Mouse (Mus musculus) CD4-positive, CD25-positive, alpha-beta regulatory T cell, adult 4 months (primary cell): ENCODE results near the gene Pxk. TPM values are rescaled to one million over a fixed set of nuclear protein-coding genes. Genes with fewer than 3 reads are reported as not detected.

Experiments
- ATAC-seq: one replicate; pipeline ENCODE4 v1.8.0; 2017
- polyA plus RNA-seq, 2 experiments: library from polyadenylated mRNA; unstranded; fragments of 100-300 nt; shearing (Covaris generic); gene quantifications; one replicate each; pipeline ENCODE4 v1.2.1; 2017

The Pxk gene
- polyA plus RNA-seq, 2 experiments from 2014 or later: 29.4 to 38.5 TPM

DNA sequence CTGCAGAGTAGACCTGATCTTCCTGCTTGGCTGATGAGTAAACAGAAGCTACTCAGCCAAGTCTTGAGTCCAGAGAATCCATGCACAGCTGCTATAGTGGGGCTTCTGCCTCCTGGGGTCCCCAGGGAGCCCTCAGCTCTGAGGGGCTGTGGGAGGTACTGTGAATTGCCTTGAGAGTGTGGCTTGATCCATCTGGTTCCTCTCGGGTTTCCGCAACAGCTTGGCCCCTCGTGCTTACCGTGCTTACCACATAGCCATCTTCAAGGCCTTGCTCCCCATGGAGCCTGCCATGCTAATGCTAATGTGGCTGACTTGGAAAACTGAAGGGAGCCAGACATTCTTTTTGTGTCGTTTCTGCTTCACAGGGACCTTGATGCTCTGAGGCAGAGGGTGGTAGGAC is 109.1 kb downstream of the Pxk start:
- no peak for ATAC-seq

DNA sequence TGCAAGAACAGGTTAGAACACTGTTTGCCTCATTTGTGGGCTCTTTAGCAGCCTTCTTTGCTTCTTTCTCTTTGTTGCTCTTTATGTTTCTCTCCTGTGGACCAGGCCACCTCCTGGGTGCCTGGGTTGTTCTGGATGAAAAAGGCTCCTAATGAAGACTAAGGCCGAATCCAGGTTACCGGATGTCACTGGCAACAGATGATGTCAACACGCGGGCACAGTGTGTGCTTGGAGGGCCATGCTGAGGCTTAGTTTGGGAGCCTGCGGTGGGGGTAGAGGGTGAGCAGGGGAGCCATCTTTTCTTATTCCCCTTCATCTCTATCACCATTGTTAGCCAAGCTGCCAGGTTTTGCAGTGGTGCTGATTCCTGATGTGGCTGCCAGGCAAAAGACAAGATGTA is 109.5 kb downstream of the Pxk start:
- ATAC-seq: no peak

DNA sequence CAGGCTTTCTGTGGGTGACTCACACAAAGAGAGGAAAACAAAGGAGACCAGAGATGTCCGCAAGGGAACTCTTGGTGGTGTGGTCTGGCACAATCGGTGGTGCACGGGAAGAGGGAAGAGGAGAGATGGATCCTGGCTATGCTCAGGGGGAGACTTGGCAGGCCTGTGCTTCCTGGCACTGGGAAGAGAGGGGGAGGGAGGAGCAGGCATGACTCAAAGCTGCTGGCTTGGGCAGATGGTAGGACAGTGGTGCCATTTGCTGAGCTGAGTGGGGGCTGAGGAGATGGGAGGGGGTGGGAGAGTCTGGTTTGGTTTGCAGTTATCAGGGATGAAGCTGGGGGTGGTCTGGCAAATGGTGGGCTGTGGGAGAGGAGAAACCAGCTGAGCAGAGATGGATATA is 110.9 kb downstream of the Pxk start:
- no peak for ATAC-seq

DNA sequence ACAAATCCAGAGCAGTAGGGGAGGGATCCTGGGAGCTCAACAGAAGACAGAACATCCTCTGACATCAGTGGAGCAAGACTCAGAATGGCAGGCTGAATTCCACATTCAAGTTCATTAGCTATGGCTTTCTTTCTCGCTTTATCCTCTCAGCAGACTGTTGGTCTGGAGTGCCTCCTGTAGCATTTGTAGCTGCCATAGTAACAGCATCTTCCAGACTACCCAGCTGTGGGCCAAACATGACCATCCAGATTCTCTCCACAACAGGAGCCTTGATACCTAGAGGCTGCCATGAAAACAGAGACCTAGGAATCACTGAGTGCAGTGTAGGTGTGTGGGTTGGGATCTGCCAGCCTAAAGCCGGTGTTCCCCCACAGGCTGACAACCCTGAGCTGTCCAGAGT is 111.9 kb downstream of the Pxk start:
- no peak for ATAC-seq

DNA sequence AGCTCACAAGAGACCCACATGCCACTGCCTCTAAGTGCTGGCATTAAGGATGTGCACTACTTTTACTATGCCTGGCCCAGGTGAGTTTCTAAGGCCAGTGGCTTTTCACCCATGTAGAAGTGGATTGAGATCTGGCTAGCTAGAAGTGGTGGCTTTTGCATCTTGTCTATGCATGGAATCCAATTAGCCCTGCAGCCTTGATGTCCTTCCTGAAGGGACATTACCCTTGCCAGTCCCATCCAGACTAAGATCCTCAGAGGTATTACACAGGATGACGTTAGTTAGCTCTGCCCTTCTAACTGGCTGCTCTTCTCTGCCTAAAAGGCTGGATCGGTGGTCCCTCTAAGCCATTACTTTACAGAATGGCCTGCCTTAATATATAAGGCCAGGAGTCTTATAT is 115.0 kb downstream of the Pxk start:
- ATAC-seq: no peak

DNA sequence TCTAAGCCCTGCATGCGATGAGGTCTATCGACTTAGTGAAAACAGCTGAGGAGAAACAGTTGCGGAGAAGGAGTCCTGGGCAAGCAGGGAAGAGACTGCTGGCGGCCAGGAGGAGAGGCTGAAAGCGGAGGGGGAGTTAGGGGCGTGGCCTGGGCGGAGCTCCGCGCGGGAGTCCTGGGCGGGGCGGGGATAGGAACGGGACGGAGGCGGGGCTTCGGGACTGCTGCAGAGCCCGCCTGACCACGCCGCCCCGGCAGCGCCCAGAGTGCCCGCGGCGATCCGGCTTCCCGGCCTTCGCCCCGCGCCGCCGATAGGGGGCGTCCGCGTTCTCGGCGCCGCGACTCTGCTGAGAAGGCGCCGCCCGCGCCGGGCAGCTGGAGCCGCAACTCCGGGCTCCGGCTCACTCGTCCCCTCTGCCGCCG is 115.8 kb downstream of the Pxk start, which contains the start of gene Kctd6:
Kctd6 (plus strand) TSS at position 338 of the 422 bp plus-strand sequence.
- peak; percentile 91 for ATAC-seq

Other genes starting within 250 kb of the Pxk start
- gene Gm45521, start 140.9 kb upstream of the Pxk start, polyA plus RNA-seq: not detected
- gene Dnase1l3, start 103.6 kb upstream of the Pxk start, polyA plus RNA-seq: 1 to 10 TPM; 4.6 to 8.5 TPM
- 10 to 100 TPM; 31.1 to 32.8 TPM for gene Abhd6, start 95.3 kb upstream of the Pxk start, polyA plus RNA-seq
- gene Rpp14, start 17.8 kb upstream of the Pxk start, polyA plus RNA-seq: 10 to 100 TPM; 36.6 to 42.7 TPM
- gene Pdhb, start 74.8 kb downstream of the Pxk start, polyA plus RNA-seq: 100 to 1,000 TPM; 139 to 163 TPM
- gene Kctd6, start 115.9 kb downstream of the Pxk start, polyA plus RNA-seq: 1 to 10 TPM; 2.0 to 3.4 TPM
- not detected for gene Acox2, start 161.1 kb downstream of the Pxk start, polyA plus RNA-seq
- not detected for gene Fam107a, start 219.8 kb downstream of the Pxk start, polyA plus RNA-seq